Mouse (Mus musculus): Measurements from ENCODE around the gene Cep55. TPM values are rescaled to one million over a fixed set of nuclear protein-coding genes. Genes with fewer than 3 reads are reported as not detected.

The Cep55 gene
- polyA plus RNA-seq, 1 experiment from 2014 or later = 6.3 TPM

DNA sequence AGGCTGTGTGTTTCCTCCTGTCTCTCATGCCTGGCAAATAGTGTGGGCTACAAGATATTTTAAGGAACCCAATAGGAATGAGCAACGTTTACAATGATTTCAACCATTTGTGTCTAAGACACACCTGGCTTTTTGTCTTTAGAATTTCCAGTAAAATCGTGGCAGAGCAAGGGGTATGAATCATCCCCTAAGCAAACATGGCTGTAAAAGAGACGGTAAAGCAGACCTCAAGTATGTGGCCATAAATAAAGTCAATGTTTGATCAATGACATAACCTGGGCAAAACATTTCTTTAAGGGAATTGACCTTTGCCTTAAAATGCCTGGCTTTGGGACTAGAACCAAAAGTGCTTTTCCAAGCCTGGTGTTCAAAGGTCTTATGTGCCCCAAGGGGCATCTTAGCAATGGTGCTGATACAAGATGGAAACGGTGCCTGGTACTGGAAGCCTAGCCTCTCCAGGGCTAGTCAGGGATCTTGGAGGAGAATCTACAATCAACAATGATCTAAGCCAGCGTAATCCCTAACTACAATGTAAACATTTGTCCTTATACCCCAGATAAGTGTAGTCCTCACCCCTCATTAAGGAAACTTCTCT lies 28.2 kb downstream of the Cep55 start:
- 77% methylated on average over 5 of the region's 5 CpGs for WGBS
- no peak for ATAC-seq (ENCODE audit: low FRiP score, low read depth)
- Histone ChIP-seq H3K4me2 (no peak overlapping the region), H3K9ac (no peak overlapping the region), H3K27ac (replicated peaks) (no peak overlapping the region), H3K27me3 (no peaks in the 10 kb centered on the region), H3K36me3 (no peaks in the 10 kb centered on the region), H3K4me1 (replicated peaks) (no peaks in the 10 kb centered on the region), H3K9me3 (no peaks in the 10 kb centered on the region), H3K4me3 (no peak overlapping the region)

GRCm38 (mm10) chr19:38085841-38086240 lies 31.0 kb downstream of the Cep55 start:
- Histone ChIP-seq H3K27ac (replicated peaks) (no peak overlapping the region), H3K4me1 (replicated peaks) (no peaks in the 10 kb centered on the region), H3K9ac (no peak overlapping the region), H3K4me3 (no peak overlapping the region), H3K36me3 (no peaks in the 10 kb centered on the region), H3K4me2 (no peak overlapping the region), H3K9me3 (no peaks in the 10 kb centered on the region), H3K27me3 (no peaks in the 10 kb centered on the region)
- no peak for ATAC-seq (ENCODE audit: low FRiP score, low read depth)
- WGBS = 89% methylated on average over 4 of the region's 4 CpGs

GRCm38 (mm10) chr19:38086948-38087551 lies 32.2 kb downstream of the Cep55 start:
- WGBS = 55% methylated on average over 11 of the region's 11 CpGs

DNA sequence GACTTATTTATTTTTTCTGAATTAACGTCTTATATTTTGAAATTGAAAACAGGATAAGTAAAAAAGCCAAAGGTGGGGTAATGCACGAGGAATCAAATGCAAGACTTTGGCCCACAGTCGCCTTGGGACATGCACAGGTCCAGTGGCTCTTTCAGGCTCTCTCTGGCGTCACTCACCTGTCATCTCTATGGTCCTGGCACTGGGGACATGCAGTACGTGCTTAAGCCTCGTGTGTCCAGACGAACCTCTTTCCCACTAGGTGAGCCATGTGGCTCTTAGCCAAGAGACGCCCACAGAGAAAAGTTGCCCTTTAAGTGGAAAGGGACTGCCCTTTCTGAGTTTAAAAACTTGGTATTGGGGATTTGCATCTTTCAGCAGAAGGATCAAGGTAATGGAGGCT lies 34.5 kb downstream of the Cep55 start:
- 83% methylated on average over 8 of the region's 8 CpGs for WGBS
- no peaks in the 10 kb centered on the region for H3K4me1 ChIP-seq (replicated peaks)
- no peak for ATAC-seq (ENCODE audit: low FRiP score, low read depth)
- H3K36me3 ChIP-seq = no peaks in the 10 kb centered on the region
- H3K9ac ChIP-seq = no peak overlapping the region
- no peaks in the 10 kb centered on the region for H3K9me3 ChIP-seq
- H3K27me3 ChIP-seq = no peaks in the 10 kb centered on the region
- no peak overlapping the region for H3K27ac ChIP-seq (replicated peaks)
- H3K4me3 ChIP-seq = no peak overlapping the region
- no peak overlapping the region for H3K4me2 ChIP-seq

More at GRCm38 (mm10) chr19:38086948-38087551, 32.2 kb downstream of the Cep55 start:
- Histone ChIP-seq H3K4me1 (replicated peaks) (no peaks in the 10 kb centered on the region), H3K4me2 (peak overlapping the region; percentile 18; the same call in 1 of the 2 replicates), H3K27ac (replicated peaks) (no peak overlapping the region), H3K9ac (no peak overlapping the region), H3K9me3 (no peaks in the 10 kb centered on the region), H3K27me3 (no peaks in the 10 kb centered on the region), H3K36me3 (no peaks in the 10 kb centered on the region), H3K4me3 (no peak overlapping the region)
- peak; percentile 89 for ATAC-seq (ENCODE audit: low FRiP score, low read depth)

- Histone ChIP-seq H3K9ac (no peak overlapping the region), H3K36me3 (no peaks in the 10 kb centered on the region), H3K27ac (replicated peaks) (no peak overlapping the region), H3K4me1 (replicated peaks) (no peaks in the 10 kb centered on the region), H3K4me2 (no peak overlapping the region), H3K9me3 (no peaks in the 10 kb centered on the region), H3K27me3 (peaks cover 13% of the 10 kb centered on the region), H3K4me3 (no peak overlapping the region)
- no peak for ATAC-seq (ENCODE audit: low FRiP score, low read depth)
- WGBS = 48% methylated on average over 4 of the region's 4 CpGs
Measured at GRCm38 (mm10) chr19:38091512-38091985, 36.7 kb downstream of the Cep55 start.

DNA sequence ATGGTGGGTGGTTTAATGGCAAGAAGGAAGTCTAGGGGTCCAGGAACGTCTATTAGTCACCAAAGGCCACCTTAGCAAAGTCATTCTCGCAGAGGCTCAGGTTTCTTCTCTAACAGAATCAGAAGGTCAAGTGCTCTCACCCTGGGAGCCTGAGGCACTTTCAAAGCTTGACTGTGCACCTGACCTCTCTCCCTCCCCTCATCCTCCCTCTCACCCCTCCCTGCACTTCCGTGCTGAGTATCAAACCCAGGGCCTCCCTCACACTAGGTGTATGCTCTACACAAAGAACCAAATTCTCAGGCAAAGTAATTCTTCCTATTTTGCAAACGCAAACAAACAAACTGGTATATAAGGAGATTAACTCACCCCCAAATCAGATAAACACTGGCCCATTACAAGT lies 41.4 kb downstream of the Cep55 start:
- no peak overlapping the region for H3K4me3 ChIP-seq
- H3K4me1 ChIP-seq (replicated peaks) = peaks cover 11% of the 10 kb centered on the region
- no peak for ATAC-seq (ENCODE audit: low FRiP score, low read depth)
- no peaks in the 10 kb centered on the region for H3K9me3 ChIP-seq
- H3K9ac ChIP-seq = no peak overlapping the region
- no peak overlapping the region for H3K4me2 ChIP-seq
- no peak overlapping the region for H3K27ac ChIP-seq (replicated peaks)
- peaks cover 38% of the 10 kb centered on the region for H3K27me3 ChIP-seq
- H3K36me3 ChIP-seq = no peaks in the 10 kb centered on the region
- WGBS = 10% methylated on average over 4 of the region's 4 CpGs

DNA sequence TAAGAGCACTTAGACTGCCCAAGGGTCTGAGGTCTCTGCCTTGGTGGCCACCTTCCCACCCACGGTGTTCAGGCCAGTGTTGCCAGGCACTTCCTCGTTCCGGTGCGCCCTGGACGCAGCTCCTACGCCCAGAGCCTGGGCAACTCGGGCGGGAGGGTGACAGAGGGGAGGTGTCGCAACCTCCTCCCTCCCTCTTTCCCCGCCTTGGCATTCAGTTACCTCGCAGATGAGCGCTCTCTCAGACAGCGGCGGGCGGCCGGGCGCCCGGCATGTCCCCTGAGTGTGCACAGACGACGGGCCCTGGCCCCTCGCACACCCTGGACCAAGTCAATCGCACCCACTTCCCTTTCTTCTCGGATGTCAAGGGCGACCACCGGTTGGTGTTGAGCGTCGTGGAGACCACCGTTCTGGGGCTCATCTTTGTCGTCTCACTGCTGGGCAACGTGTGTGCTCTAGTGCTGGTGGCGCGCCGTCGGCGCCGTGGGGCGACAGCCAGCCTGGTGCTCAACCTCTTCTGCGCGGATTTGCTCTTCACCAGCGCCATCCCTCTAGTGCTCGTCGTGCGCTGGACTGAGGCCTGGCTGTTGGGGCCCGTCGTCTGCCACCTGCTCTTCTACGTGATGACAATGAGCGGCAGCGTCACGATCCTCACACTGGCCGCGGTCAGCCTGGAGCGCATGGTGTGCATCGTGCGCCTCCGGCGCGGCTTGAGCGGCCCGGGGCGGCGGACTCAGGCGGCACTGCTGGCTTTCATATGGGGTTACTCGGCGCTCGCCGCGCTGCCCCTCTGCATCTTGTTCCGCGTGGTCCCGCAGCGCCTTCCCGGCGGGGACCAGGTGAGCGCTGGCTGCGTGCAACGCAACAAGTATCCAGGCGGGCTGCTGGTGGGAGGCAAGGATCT lies 42.3 kb downstream of the Cep55 start, which contains the start of gene Ffar4:
TSS of gene Ffar4 (plus strand) at position 214 of the 901 bp plus-strand sequence.
- H3K27ac ChIP-seq (replicated peaks) = no peak within 1 kb of the TSS
- H3K36me3 ChIP-seq = no peaks in the 10 kb centered on the region
- peaks cover 11% of the 10 kb centered on the region for H3K4me1 ChIP-seq (replicated peaks)
- H3K27me3 ChIP-seq = peaks cover 38% of the 10 kb centered on the region
- H3K9ac ChIP-seq = no peak within 1 kb of the TSS
- peak within 1 kb of the TSS; percentile 79 for H3K4me2 ChIP-seq
- 0 out of 2 replicates have a peak, but pooled peaks have one; percentile 51 for ATAC-seq (ENCODE audit: low FRiP score, low read depth)
- H3K9me3 ChIP-seq = no peaks in the 10 kb centered on the region
- H3K4me3 ChIP-seq = peak within 1 kb of the TSS; percentile 42
- under 1% methylated on average over 76 of the region's 77 CpGs for WGBS

GRCm38 (mm10) chr19:38107871-38108270 lies 53.1 kb downstream of the Cep55 start:
- no peak overlapping the region for H3K27ac ChIP-seq (replicated peaks)
- WGBS = 97% methylated on average over 4 of the region's 4 CpGs
- no peak overlapping the region for H3K4me3 ChIP-seq
- no peaks in the 10 kb centered on the region for H3K27me3 ChIP-seq
- H3K9ac ChIP-seq = no peak overlapping the region
- no peaks in the 10 kb centered on the region for H3K9me3 ChIP-seq
- no peak overlapping the region for H3K4me2 ChIP-seq
- H3K36me3 ChIP-seq = no peaks in the 10 kb centered on the region
- ATAC-seq (ENCODE audit: low FRiP score, low read depth) = no peak
- H3K4me1 ChIP-seq (replicated peaks) = no peaks in the 10 kb centered on the region

DNA sequence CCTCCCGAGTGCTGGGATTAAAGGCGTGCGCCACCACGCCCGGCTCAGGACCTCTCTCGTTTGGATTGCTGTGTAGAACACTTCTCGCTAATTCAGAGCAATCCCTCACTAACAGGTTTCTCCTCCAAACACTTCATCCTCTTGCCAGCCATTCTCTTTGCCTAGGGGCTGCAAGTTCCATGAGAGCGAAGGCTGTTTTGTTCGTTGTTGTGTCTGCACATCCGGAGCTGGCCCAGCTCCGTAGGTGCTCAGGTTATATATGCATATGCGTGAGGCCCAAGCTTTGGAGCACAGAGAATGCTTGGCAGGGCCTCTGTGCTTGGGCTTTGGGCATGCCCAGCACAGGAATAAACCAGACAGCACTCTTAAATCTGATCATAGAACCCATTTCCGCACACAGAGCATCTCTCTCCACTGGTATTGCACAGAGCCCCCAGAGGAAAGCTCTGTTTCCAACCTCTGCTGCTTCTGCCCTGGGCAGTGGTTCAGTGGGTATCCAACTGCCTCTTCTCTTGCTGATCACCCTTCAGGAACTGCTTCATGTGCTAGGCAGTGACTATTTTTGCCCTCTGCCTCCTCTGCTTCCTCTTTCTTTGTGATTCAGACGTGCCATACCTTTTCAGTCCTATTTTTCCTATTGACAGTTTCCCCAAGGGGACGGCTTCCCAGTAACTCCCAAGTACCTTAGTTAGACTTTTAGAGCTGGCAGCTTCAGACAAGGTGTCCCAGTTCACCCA lies 54.9 kb downstream of the Cep55 start:
- no peaks in the 10 kb centered on the region for H3K27me3 ChIP-seq
- H3K9me3 ChIP-seq = no peaks in the 10 kb centered on the region
- no peak overlapping the region for H3K9ac ChIP-seq
- H3K4me3 ChIP-seq = no peak overlapping the region
- no peaks in the 10 kb centered on the region for H3K4me1 ChIP-seq (replicated peaks)
- H3K27ac ChIP-seq (replicated peaks) = no peak overlapping the region
- no peak for ATAC-seq (ENCODE audit: low FRiP score, low read depth)
- 91% methylated on average over 15 of the region's 15 CpGs for WGBS
- no peaks in the 10 kb centered on the region for H3K36me3 ChIP-seq
- no peak overlapping the region for H3K4me2 ChIP-seq

DNA sequence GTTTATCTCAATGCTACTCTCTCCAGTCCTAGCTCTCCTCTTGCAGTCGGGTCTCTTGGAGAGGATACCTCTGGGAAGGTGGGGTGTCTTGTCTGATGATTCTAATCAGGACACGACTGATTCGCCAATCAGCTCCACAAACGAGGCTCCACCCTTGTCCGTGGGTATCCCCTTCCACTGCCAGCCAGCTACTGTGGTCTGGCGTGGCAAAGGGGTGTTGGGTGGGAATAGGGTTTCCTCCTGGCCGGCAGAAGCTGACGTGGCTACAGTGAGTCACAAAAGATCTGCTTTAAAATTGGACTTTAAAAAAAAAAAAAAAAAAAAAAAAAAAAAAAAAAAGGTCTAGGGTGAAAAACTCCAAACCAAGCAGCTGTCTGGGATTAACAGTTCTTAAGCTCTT lies 56.2 kb downstream of the Cep55 start:
- Histone ChIP-seq H3K4me2 (no peak overlapping the region), H3K27ac (replicated peaks) (no peak overlapping the region), H3K9me3 (no peaks in the 10 kb centered on the region), H3K9ac (no peak overlapping the region), H3K36me3 (no peaks in the 10 kb centered on the region), H3K4me1 (replicated peaks) (no peaks in the 10 kb centered on the region), H3K27me3 (no peaks in the 10 kb centered on the region), H3K4me3 (no peak overlapping the region)
- ATAC-seq (ENCODE audit: low FRiP score, low read depth) = no peak
- WGBS = 89% methylated on average over 8 of the region's 8 CpGs

GRCm38 (mm10) chr19:38112575-38112974 lies 57.8 kb downstream of the Cep55 start:
- no peak overlapping the region for H3K27ac ChIP-seq (replicated peaks)
- no peak for ATAC-seq (ENCODE audit: low FRiP score, low read depth)
- no peak overlapping the region for H3K4me2 ChIP-seq
- no peaks in the 10 kb centered on the region for H3K9me3 ChIP-seq
- H3K27me3 ChIP-seq = no peaks in the 10 kb centered on the region
- WGBS = 53% methylated on average over 4 of the region's 4 CpGs
- no peak overlapping the region for H3K9ac ChIP-seq
- no peaks in the 10 kb centered on the region for H3K4me1 ChIP-seq (replicated peaks)
- no peak overlapping the region for H3K4me3 ChIP-seq
- no peaks in the 10 kb centered on the region for H3K36me3 ChIP-seq
